Mouse (Mus musculus) lung, adult 2 months (tissue): ENCODE results near the gene Pde4b.

Experiments
- CTCF ChIP-seq: fragments of 200-500 bp; IDR thresholded peaks from 2 replicates; pipeline ENCODE4 v1.5.1; 2011; ENCODE audit warnings: mild to moderate bottlenecking, low read length, control low read depth; ENCODE audit not compliant: insufficient read depth
- POLR2A ChIP-seq: fragments of 200-500 bp; IDR thresholded peaks from 2 replicates; pipeline ENCODE4 v1.6.1; 2011; ENCODE audit warnings: low read depth, mild to moderate bottlenecking, control low read depth, low read length, borderline replicate concordance; ENCODE audit errors: extremely low read depth

- TF ChIP-seq POLR2A (no peak), CTCF (no peak)
These were observed 455.6 kb downstream of the Pde4b start for GRCm38 (mm10) chr4:102542976-102543375.
